Mouse (Mus musculus) midbrain, embryonic 10.5 days (tissue): Measurements from ENCODE around the gene Flywch1. TPM values are rescaled to one million over a fixed set of nuclear protein-coding genes. Genes with fewer than 3 reads are reported as not detected.

Experiments
- DNase-seq: peaks from one replicate; pipeline ENCODE4 v3.0.0-alpha.2; 2017; ENCODE audit warnings: low spot score
- H3K27ac ChIP-seq: fragments of 300-500 bp; sonication (generic); replicated peaks from 2 replicates; pipeline ENCODE4 v1.5.1; 2016; ENCODE audit warnings: mild to moderate bottlenecking
- H3K27me3 ChIP-seq: fragments of 300-500 bp; sonication (generic); 2 replicates; pipeline ENCODE4 v1.6.1; 2016; ENCODE audit warnings: low read depth, mild to moderate bottlenecking; ENCODE audit not compliant: poor library complexity, severe bottlenecking
- H3K36me3 ChIP-seq: fragments of 300-500 bp; sonication (generic); 2 replicates; pipeline ENCODE4 v1.6.1; 2016; ENCODE audit warnings: mild to moderate bottlenecking, moderate library complexity
- H3K4me1 ChIP-seq: fragments of 300-500 bp; sonication (generic); 2 replicates; pipeline ENCODE4 v1.6.1; 2016
- H3K4me3 ChIP-seq: fragments of 300-500 bp; sonication (generic); 2 replicates; pipeline ENCODE4 v1.5.1; 2016; ENCODE audit warnings: mild to moderate bottlenecking, moderate library complexity
- H3K9me3 ChIP-seq: fragments of 300-500 bp; sonication (generic); replicated peaks from 2 replicates; pipeline ENCODE4 v1.6.1; 2016; ENCODE audit warnings: mild to moderate bottlenecking
- WGBS: fragments of 180-500 bp; shearing (Covaris S2); methylation state at CpG from one replicate; pipeline ENCODE4 v1.1.7; 2016; 5-methylcytosine and 5-hydroxymethylcytosine counted together
- polyA plus RNA-seq: library from polyadenylated mRNA; unstranded; fragments of >200 nt; fragmentation: Nextera tagmentation; extraction: Ambion mirVana; gene quantifications from 2 replicates; pipeline ENCODE4 v1.2.1, GENCODE M21; 2016

Gene Flywch1
- polyA plus RNA-seq, 1 experiment from 2014 or later, result 187 TPM

DNA sequence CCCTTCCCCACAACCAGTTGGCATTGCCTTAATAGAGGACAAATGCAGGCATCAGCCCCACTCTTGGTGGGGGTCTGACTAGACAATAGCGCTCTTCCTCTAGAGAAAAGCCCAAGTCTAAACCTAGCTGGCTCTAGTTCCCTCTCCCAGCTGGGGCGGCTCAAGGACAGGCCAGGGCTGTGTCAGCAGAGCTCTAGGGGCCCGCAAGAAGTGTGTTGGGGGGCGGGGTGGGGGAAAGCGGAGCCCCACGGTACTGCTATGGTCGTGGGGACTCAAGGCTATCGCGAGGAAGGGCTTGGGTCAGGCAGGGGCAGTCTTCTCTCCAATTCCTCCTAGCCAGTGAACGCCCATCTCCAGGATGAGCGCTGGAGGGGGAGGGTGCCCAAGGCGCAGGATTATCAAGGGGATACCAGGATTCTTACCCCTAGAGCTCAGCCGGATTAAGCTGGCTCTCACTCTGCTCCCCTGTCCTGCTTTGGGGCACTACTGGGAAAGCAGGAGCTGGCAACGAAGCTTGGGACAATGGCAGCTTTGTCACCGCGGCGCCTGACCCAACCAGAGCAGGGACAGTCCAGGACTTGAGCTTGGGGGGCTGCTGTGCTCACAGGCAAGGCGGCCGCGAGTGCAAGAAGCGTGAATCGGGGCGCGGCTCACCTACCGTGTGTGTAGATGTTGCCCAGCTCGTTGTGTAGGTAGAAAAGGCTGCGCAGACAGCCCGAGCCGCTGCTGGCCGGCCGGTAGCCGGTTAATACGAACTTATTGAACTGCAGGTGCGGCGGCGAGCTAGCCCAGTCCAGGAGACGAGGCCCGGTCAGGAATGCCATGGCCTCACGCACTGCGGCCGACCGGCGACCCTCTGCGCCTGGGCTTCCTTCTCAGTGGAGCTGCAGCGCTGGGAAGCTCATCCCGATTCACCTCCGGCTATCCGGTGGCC lies 31.9 kb downstream of the Flywch1 start:
- WGBS, result 1% methylated on average over 48 of the region's 48 CpGs
- H3K9me3 ChIP-seq, result 0 out of 2 replicates have a peak, but pooled peaks cover 2% of the 10 kb centered on the region
- peak overlapping the region; percentile 89 for H3K27ac ChIP-seq
- H3K36me3 ChIP-seq, result peaks cover 35% of the 10 kb centered on the region
- peaks cover 78% of the 10 kb centered on the region for H3K27me3 ChIP-seq
- peak; percentile 63 for DNase-seq
- peak overlapping the region; percentile 80 for H3K4me3 ChIP-seq
- peaks cover 52% of the 10 kb centered on the region for H3K4me1 ChIP-seq

DNA sequence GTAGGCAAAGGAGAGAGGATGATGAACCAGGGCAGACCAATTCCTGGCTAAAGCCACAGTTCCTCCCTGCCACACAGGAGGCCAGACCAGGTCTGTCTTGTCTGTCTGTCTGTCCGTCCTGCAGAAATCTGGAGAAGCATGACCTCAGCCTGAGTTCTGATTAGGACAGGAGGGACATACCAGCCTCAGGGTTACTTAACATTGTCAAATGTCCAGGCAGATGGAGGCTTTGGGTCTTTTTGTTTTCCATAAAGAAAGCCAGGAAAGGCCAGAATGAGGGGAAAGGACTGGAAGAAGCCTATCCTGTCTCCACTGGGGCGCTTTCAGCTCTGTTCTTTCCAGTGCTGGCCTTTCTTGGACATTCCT lies 32.6 kb downstream of the Flywch1 start:
- H3K36me3 ChIP-seq, result peaks cover 41% of the 10 kb centered on the region
- H3K27me3 ChIP-seq, result peaks cover 71% of the 10 kb centered on the region
- peaks cover 46% of the 10 kb centered on the region for H3K4me1 ChIP-seq
- H3K4me3 ChIP-seq, result peak overlapping the region; percentile 80
- 37% methylated on average over 2 of the region's 2 CpGs for WGBS
- 0 out of 2 replicates have a peak, but pooled peaks cover 2% of the 10 kb centered on the region for H3K9me3 ChIP-seq
- peak overlapping the region; percentile 89 for H3K27ac ChIP-seq
- DNase-seq, result no peak

DNA sequence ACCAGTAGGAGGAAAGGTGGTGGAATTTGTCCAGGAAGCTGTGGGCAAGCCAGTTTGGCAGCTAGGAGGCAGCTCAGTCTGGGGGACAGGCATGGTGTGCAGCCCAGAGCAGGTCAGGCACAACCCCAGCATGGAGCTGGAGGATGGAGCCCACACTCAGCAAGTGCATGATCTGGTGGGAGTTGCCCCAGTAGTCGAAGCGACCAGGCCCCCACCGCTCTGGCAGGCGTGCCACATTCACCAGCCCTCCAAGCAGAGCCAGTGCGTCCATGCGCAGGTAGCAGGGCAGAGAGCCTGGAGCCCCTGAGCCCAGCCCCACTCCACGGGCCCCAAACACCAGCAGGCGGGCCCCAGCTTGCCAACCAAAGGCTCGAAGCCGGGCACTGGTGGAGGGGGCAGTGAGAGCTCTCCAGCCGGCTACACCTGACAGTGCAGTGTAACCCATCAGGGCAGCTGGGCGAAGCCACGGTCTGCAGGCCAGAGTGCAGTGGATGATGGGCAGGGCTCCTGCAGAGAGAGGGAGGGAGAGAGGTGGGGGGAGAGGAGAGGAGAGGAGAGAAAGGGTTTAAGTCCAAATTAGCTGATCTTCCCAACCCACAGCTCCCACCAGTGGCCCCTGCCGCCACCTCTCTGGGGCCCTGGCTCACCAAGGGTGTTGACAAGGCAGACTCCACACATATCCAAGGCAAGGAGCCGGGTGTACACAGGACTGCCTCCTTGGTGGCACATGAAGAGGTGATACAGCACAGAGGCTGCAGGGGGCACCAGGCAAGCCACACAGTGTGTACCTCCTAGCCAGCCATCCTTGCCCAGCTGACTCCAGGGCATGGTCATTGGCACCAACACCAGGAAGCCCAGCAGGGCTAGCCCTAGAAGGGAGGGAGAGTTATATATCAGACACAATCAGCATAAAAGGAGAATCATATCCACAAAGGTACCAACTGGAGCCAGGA lies 33.6 kb downstream of the Flywch1 start:
- Histone ChIP-seq H3K27me3 (peaks cover 61% of the 10 kb centered on the region), H3K9me3 (0 out of 2 replicates have a peak, but pooled peaks cover 2% of the 10 kb centered on the region), H3K4me1 (peaks cover 43% of the 10 kb centered on the region), H3K4me3 (peak overlapping the region; percentile 2; the same call in 1 of the 2 replicates), H3K27ac (no peak overlapping the region), H3K36me3 (peaks cover 52% of the 10 kb centered on the region)
- WGBS, result 66% methylated on average over 15 of the region's 15 CpGs
- DNase-seq, result no peak

DNA sequence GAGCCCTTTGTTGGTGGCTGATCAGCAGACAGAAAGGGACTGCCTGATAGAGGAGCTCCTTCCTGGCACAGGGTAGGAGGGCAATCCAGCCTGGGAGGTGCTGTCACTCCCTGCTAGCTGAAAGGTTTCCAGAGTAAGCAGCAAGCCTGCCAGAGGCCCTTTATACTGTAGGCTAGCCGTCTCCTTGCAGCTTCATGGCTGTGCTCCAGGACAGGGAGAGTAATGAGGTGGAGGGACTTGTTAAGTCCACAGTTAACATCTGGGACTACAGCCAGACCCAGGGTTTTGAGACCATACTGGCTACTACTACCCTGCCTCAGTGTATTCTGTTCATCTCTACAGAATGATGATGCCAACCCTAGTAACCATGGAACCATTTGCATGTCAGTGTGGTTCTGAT lies 37.1 kb downstream of the Flywch1 start:
- WGBS, result 96% methylated on average over 1 of the region's 1 CpGs
- H3K4me1 ChIP-seq, result peaks cover 20% of the 10 kb centered on the region
- H3K27me3 ChIP-seq, result peaks cover 28% of the 10 kb centered on the region
- H3K4me3 ChIP-seq, result no peak overlapping the region
- no peaks in the 10 kb centered on the region for H3K9me3 ChIP-seq
- no peak for DNase-seq
- H3K27ac ChIP-seq, result no peak overlapping the region
- peaks cover 55% of the 10 kb centered on the region for H3K36me3 ChIP-seq

DNA sequence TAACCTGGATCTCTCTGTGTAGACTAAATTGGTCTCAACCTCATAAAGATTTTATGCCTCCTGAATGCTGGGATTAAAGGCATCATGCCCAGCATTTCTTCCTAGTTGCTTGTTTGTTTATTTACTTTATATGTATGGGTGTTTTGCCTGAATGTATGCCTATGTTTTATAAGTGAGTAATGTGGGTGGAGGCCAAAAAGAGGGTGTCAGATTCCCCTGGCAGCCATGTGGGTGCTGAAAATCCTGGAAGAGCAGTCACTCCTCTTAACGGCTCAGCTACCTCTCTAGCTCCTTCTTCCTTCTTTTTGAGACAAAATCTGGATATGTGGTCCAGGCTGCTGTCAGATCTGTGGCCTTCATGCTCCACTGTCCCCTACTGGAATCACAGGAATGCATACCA lies 41.0 kb downstream of the Flywch1 start:
- no peak for DNase-seq

DNA sequence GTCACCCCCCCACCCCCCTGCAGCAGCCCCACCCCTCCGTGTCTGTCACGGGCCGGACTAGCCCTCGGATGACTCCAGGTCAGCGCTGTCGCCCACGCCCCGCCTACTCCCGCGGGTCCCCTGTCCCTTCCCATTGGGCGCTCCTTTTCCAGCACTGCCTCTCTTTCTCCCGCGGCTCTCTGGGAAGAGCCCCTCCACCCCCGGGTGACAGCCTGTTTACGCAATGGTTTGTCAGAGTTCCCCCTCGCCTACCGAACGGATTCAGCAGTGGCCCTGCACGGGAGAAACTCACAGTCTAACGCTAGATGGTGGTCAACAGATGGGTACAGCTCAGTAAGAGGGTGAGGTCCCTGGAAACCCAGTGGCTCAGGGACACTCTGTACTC lies 44.7 kb downstream of the Flywch1 start:
- Histone ChIP-seq H3K4me3 (peak overlapping the region; percentile 82), H3K36me3 (no peaks in the 10 kb centered on the region), H3K4me1 (peaks cover 24% of the 10 kb centered on the region), H3K27ac (peak overlapping the region; percentile 89), H3K27me3 (no peaks in the 10 kb centered on the region; the same call in 1 of the 2 replicates), H3K9me3 (no peaks in the 10 kb centered on the region)
- WGBS, result under 1% methylated on average over 20 of the region's 20 CpGs
- peak; percentile 87 for DNase-seq

More for the DNA sequence above, 41.0 kb downstream of the Flywch1 start:
- Histone ChIP-seq H3K4me1 (peaks cover 22% of the 10 kb centered on the region), H3K4me3 (no peak overlapping the region), H3K9me3 (no peaks in the 10 kb centered on the region), H3K36me3 (peaks cover 29% of the 10 kb centered on the region), H3K27ac (no peak overlapping the region), H3K27me3 (no peaks in the 10 kb centered on the region; the same call in 1 of the 2 replicates)
- WGBS, result 72% methylated on average over 1 of the region's 1 CpGs

DNA sequence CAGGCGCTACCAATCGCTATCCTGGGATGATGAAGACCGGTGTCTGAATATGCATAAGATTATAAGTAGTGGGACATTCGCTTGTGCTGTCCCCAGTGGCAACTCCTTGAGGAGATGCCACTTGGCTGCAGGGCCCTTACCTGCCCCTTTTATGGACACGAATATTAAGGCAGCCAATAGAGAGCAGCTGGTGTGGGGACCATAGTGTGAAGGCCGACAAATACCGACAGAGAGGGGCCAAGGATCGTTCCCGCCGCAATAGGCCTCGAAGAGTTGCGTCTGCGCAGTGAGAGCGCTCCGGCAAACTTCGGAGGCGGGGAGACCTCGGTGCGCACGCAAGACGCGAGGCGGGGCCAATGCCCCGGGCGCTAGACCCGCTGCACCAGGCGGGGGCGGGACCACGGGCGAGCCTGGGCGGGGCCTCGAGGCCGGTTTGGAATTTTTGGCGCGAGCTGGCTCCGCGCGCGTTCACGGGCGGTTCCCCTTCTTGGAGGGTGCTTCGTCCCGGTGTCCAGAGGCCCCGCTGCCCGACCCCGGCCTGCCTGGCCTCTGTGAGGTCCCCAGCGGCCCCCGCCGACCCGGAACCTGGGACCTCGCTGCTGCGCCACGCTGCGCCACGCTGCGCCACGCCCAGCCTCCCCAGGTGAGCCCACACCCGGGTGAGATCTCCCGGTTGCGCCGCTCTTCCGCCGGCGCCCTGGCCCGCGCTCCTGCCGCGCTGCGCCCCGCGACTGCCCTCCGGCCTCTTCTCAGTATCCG lies 45.2 kb downstream of the Flywch1 start, which contains the start of gene Pkmyt1:
Pkmyt1 (plus strand) TSS at position 338 of the 759 bp plus-strand sequence.
- Histone ChIP-seq H3K27ac (peak within 1 kb of the TSS; percentile 89), H3K4me3 (peak within 1 kb of the TSS; percentile 82), H3K9me3 (no peaks in the 10 kb centered on the region), H3K36me3 (no peaks in the 10 kb centered on the region), H3K4me1 (peaks cover 24% of the 10 kb centered on the region), H3K27me3 (no peaks in the 10 kb centered on the region; the same call in 1 of the 2 replicates)
- WGBS, result 1% methylated on average over 73 of the region's 73 CpGs
- DNase-seq, result peak; percentile 95

DNA sequence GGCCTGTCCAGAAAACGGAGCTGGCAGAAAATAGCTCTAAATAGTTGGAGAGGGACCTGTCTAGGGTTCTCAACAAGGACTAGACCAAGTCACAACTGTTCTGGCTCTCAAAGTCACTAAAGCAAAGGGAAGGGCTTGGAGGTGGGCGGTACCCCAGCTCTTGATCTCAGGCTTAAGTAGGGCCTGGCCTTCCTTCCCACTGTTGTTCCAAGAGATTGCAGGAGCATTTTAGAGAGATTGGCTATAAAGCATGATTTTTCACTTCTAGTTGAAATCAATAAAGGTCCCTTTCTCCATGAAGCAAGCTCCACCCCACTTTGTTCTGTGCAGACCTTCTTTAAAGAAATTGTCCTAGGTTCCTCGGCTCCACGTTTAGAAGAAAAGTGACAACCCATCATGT lies 45.9 kb downstream of the Flywch1 start:
- H3K27me3 ChIP-seq, result no peaks in the 10 kb centered on the region; the same call in 1 of the 2 replicates
- H3K36me3 ChIP-seq, result no peaks in the 10 kb centered on the region
- H3K27ac ChIP-seq, result peak overlapping the region; percentile 89
- 70% methylated on average over 4 of the region's 4 CpGs for WGBS
- no peak for DNase-seq
- H3K4me3 ChIP-seq, result peak overlapping the region; percentile 82
- H3K4me1 ChIP-seq, result peaks cover 24% of the 10 kb centered on the region
- no peaks in the 10 kb centered on the region for H3K9me3 ChIP-seq

DNA sequence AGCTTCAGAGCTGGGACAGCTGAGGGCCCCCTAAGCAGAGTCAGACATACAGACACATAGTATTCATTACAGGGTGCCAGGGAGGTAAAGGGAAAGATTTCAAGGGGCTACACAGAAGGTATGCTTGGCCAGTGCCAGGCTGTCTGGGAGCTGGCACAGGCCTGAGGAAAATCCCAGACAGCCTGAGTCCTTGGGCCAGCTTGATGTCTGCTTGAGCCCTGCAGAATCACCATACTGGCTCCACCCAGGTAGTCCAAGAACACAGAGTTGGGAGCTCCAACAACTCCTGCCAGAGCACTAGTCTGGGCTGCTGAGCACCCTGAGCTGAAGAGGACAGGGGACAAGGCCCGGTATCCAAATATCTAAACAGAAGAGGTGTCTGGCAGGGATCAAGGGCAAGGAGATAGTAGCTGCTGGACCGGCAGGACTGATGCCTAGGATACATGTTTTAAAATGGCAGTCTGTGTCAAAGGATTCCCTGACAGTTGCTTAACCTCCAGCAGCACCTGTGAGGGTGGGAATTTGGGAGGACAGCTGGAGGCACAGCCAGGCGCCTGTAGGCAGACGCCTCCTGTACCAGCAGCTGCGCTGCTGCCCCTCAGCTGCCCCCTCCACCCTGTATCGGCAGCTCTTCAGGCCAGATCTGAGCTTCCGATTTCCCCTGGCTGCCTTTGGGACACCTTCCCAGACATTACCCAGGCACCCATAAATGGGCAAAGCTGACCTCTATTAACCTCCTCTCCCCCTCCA lies 48.9 kb downstream of the Flywch1 start, which contains the start of gene 1520401A03Rik:
1520401A03Rik (minus strand) TSS at position 408 of the 750 bp plus-strand sequence.
- WGBS, result 71% methylated on average over 7 of the region's 7 CpGs
- peaks cover 20% of the 10 kb centered on the region for H3K4me1 ChIP-seq
- no peak within 1 kb of the TSS for H3K4me3 ChIP-seq
- H3K9me3 ChIP-seq, result no peaks in the 10 kb centered on the region
- no peak for DNase-seq
- H3K36me3 ChIP-seq, result no peaks in the 10 kb centered on the region
- H3K27me3 ChIP-seq, result no peaks in the 10 kb centered on the region; the same call in 1 of the 2 replicates
- H3K27ac ChIP-seq, result no peak within 1 kb of the TSS

DNA sequence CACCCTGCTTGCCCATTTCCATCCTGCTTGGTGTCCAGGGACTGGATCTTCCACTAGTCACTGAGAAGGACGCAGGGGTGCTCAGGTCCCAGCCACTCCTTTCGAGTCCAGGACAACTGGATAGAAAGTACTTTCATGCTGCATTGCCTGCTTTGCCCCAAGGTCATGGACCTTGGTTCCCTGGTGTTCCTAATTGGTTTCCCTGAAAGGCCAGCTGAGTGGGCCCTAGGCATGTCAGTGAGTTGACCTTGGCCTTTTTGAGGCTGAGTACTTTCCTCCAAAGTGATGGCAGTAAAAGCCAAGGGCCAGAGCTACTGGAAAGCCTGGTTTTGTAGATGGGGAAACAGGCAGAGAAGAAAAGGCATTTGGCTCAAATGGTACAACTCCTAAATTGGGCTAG lies 49.5 kb downstream of the Flywch1 start:
- no peaks in the 10 kb centered on the region for H3K9me3 ChIP-seq
- 85% methylated on average over 2 of the region's 2 CpGs for WGBS

DNA sequence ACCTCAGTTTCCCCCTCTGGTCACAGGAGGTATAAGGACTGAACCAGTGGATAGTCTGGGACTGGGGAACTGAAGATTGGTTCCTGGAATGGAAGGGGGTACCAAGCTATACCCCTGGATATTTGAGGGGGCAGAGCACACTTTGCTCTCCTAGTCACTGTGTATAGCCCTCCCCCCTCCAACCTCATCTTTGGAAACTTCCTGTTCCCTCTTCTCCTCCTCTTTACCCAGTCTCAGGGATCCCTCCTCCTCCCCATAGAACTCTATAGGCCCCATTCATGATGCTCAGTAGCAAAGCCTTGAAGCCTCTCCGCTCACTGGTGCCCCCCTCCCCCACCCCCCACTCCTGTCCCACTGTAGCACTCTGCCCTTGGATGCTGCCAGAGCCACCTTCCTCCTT lies 51.9 kb downstream of the Flywch1 start:
- DNase-seq, result no peak
- 36% methylated on average over 1 of the region's 1 CpGs for WGBS
- H3K36me3 ChIP-seq, result no peaks in the 10 kb centered on the region
- H3K27me3 ChIP-seq, result no peaks in the 10 kb centered on the region
- H3K4me1 ChIP-seq, result no peaks in the 10 kb centered on the region
- H3K27ac ChIP-seq, result no peak overlapping the region
- H3K4me3 ChIP-seq, result no peak overlapping the region
- H3K9me3 ChIP-seq, result no peaks in the 10 kb centered on the region

More for the DNA sequence above, 49.5 kb downstream of the Flywch1 start:
- Histone ChIP-seq H3K4me3 (no peak overlapping the region), H3K36me3 (no peaks in the 10 kb centered on the region), H3K27ac (no peak overlapping the region), H3K4me1 (peaks cover 14% of the 10 kb centered on the region), H3K27me3 (no peaks in the 10 kb centered on the region; the same call in 1 of the 2 replicates)
- DNase-seq, result no peak
